Mouse (Mus musculus) kidney, postnatal 10 days (tissue): ENCODE measurements around the gene Pdxdc1.
A peak's percentile ranks its signal among the peaks of the same experiment; 100 is the strongest.
"Not testable (repeated sequence)": the region's sequence is repeated elsewhere in the genome, so short reads cannot be mapped to it uniquely, and the experiment has no call there.

Experiments
- DNase-seq: peaks from one replicate; pipeline ENCODE4 v3.0.0; 2021; ENCODE audit warnings: mixed read lengths

Gene Pdxdc1

GRCm38 (mm10) chr16:13883094-13883774 lies 19.7 kb downstream of the Pdxdc1 start:
- no peak for DNase-seq

DNA sequence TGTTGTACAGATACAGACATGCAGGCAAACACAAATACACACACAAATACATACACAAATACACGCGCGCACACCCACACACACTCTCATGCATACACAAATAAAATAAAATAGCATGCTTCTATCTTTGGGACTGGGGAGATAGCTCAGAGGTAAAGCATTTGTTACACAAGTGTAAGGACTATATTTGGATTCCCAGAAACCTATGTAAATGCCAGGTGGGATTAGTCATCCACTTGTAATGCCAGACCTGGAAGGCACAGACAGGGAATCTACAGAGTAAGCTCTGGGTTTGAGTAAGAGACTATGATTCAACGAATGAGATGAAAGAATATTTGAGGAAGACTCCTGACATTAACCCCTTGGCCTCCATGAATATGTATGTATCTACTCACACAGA lies 27.4 kb downstream of the Pdxdc1 start:
- DNase-seq = no peak

GRCm38 (mm10) chr16:13867910-13868514 lies 34.9 kb downstream of the Pdxdc1 start:
- peak; percentile 7 for DNase-seq

- DNase-seq = not testable (repeated sequence)
These were observed 35.5 kb downstream of the Pdxdc1 start for GRCm38 (mm10) chr16:13867406-13867805.

- DNase-seq = no peak
These were observed 36.3 kb downstream of the Pdxdc1 start for GRCm38 (mm10) chr16:13866616-13867015.

DNA sequence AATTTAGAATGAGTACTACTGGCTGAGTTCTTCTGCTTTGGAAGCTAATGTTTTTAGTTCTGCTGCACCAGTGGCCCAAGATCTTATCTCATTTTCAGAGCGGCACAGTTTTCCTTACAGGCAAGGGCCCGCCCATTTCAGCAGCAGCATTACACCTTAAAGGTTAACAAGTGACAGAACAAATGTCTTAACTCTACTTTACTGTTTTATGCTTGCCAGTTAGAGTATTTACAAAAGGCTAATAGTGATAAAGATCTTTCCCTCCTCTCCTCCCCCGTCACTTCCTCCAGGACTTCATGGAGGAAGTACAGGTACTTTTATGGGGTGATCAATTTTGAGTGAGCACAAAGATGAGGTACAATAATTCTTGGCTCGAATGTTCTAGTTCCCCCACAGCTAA lies 36.9 kb downstream of the Pdxdc1 start:
- no peak for DNase-seq

DNA sequence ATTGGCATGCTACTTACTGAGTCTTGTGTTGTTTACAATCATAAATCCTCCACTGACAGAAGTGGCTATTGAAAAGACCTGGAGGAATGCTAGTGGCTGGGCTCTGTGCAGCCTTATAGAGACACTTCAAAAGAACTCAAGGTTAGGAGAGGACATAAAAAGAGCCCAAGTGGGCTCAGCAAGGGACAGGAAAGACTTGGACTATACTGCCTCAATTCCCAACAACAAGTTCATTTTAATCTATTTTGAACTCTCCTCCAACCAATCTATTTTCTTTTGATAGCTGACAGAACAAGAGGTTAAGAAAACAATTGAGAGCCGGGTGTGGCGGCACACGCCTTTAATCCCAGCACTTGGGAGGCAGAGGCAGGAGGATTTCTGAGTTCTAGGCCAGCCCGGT lies 49.0 kb downstream of the Pdxdc1 start:
- no peak for DNase-seq

DNA sequence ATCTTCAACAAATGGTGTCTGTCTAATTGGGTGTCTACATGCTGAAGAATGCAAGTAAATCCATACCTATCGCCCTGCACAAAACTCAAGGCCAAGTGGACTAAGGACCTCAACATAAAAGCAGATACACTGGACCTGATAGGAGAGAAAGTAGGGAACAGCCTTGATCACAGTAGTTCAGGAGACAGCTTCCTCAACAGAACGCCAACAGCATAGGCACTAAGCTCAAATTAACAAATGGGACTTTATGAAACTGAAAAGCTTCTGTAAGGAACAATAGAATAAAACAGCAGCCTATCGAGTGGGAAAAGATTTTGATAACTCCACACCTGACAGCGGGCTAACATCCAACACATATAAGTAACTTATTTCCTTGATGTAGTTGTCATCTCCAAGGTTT lies 51.5 kb downstream of the Pdxdc1 start:
- DNase-seq = no peak

DNA sequence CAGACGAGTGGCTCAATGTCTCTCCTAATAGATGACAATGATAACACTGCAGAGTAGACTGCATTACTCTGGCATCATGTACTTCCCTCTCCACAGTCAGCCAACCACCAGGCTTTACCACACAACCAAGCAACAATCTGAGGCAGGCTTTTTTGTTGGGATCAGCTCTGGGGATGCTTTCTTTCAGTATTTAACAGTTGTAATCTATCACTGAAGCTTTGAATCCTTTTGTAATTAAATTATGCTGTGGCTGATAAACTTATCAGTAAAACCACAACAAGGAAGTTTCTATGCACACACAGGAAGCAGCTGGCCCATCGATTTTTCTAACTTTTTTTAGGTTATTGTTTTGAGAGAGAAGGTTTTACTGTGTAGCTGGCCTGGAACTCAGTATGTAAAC lies 54.6 kb downstream of the Pdxdc1 start:
- DNase-seq = no peak

- no peak for DNase-seq
These were observed 56.3 kb downstream of the Pdxdc1 start for GRCm38 (mm10) chr16:13846675-13847074.

- no peak for DNase-seq
These were observed 57.9 kb downstream of the Pdxdc1 start for GRCm38 (mm10) chr16:13845031-13845430.

GRCm38 (mm10) chr16:13840956-13841355 lies 62.0 kb downstream of the Pdxdc1 start:
- DNase-seq = no peak

DNA sequence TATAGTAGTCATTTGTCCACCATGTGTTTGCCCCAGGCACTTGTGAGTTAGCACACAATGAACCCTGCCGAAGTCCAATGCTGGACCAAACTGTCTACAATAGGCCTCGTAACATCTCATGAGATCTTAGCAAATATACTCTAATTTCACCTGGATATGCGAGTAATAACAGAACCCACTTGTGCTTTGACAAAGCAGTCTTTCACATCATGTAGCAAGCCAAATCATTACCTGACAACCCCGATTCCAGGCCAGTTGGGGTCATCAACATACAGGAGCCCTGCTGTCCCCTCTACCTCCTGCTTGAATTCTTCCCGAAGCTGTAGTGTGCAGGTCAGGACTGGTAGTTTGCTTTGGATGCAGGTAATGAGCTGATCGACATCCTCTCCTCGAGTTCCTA lies 62.9 kb downstream of the Pdxdc1 start:
- no peak for DNase-seq

DNA sequence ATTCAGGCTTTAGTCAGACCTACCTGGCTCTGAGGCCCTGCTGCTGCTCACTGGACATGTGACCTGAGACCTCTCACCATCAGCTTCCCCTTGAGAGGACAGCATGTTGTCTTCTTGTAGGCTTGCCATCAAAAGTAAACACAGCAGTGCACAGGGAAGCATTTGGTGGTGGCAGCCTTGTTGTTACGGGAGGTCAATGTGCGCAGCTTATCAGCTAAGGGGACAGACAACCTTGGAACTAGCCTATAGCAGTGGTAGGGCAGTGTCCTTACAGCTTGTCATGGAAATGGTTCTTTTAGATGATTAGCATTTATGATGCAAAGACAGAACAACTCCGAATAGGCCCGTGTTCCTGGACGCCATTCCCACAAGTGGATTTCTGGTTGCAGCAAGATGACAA lies 68.5 kb downstream of the Pdxdc1 start:
- DNase-seq = no peak

GRCm38 (mm10) chr16:13831606-13832005 lies 71.3 kb downstream of the Pdxdc1 start:
- peak; percentile 35 for DNase-seq

GRCm38 (mm10) chr16:13830444-13830843 lies 72.5 kb downstream of the Pdxdc1 start:
- peak; percentile 18 for DNase-seq

DNA sequence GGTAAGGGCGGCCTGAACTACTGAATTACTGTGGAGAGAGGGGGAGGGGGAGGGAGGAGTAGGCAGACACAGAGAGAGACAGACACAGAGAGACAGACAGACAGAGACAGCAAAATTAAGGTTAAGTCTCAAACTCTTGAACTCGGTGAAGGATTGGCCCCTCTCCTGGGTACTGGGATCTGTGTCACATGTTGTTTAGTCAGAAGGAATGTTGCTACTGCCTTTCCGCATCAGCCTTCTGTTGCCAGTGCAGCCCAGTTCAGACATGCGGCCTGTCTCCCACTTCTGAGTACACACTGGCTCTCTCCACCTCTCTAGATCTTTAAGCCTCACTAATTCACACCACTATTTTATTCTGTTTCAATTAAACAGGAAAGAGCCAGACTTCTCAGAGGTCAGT lies 76.4 kb downstream of the Pdxdc1 start:
- DNase-seq = no peak

GRCm38 (mm10) chr16:13825781-13826490 lies 77.0 kb downstream of the Pdxdc1 start:
- no peak for DNase-seq

GRCm38 (mm10) chr16:13820771-13821170 lies 82.2 kb downstream of the Pdxdc1 start:
- no peak for DNase-seq

GRCm38 (mm10) chr16:13819806-13820500 lies 83.0 kb downstream of the Pdxdc1 start:
- peak; percentile 17 for DNase-seq

- no peak for DNase-seq
These were observed 83.6 kb downstream of the Pdxdc1 start for GRCm38 (mm10) chr16:13819394-13819743.

- DNase-seq = peak; percentile 98
These were observed 84.2 kb downstream of the Pdxdc1 start, which contains the start of gene Ntan1 for GRCm38 (mm10) chr16:13818560-13819393. Ntan1 (plus strand) TSS chr16:13818845.

DNA sequence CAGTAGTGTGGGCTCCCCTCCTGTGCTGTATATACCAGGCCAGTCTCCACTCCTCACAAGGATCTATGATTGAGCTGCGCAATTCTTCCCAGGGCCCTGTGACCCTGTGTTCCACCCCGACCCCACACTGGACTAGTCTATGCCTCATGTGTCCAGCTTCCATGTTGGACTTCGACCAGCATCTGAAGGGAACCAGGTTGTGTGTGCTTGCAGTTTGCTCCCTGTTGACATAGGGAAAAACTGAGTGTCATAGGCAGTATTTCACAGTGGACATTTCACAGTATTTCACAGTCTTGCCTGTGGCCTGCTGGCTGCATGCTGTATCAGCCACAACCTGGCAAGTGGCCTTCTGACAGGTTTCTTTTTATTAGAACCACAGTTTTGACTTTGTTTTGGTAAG lies 89.7 kb downstream of the Pdxdc1 start:
- no peak for DNase-seq
